Mouse (Mus musculus) right cerebral cortex, postnatal 25 days (tissue): ENCODE data around the gene Gm8180.
"Not testable (repeated sequence)": the region's sequence is repeated elsewhere in the genome, so short reads cannot be mapped to it uniquely, and the experiment has no call there.

Experiments
- DNase-seq: peaks from one replicate; pipeline ENCODE4 v3.0.0; 2022

The Gm8180 gene

DNA sequence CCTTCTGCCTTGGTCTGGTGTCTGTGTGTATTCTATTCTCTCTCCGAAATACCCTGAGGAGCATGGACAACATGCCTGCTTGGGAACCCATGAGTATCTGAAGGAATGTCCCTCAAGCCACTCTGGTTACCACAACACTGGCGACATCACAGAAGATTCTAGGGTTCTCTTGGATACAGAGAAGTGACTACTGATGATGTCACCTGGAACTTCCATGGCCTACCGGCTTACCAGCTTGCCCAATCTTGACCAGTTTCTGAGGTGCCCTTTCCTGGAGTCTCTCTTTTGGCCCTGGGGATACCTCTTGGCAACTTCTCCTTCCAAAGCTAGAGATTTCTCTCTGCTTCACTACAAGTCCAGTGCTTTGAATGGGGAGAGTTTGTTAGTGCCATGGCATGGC lies at the start of gene Gm8180:
TSS of gene Gm8180 (minus strand) at position 101 of the 400 bp plus-strand sequence.
- not testable (repeated sequence) for DNase-seq

GRCm38 (mm10) chr14:43830385-43830784 lies 45.8 kb upstream of the Gm8180 start:
- DNase-seq, result not testable (repeated sequence)

GRCm38 (mm10) chr14:43824176-43824575 lies 39.6 kb upstream of the Gm8180 start:
- DNase-seq, result not testable (repeated sequence)

GRCm38 (mm10) chr14:43821869-43822268 lies 37.3 kb upstream of the Gm8180 start:
- DNase-seq, result not testable (repeated sequence)

GRCm38 (mm10) chr14:43812458-43812857 lies 27.9 kb upstream of the Gm8180 start:
- DNase-seq, result peak; percentile 20

GRCm38 (mm10) chr14:43808142-43808541 lies 23.6 kb upstream of the Gm8180 start:
- not testable (repeated sequence) for DNase-seq

GRCm38 (mm10) chr14:43804435-43804834 lies 19.9 kb upstream of the Gm8180 start:
- not testable (repeated sequence) for DNase-seq

- DNase-seq, result peak; percentile 5
These were observed 12.4 kb upstream of the Gm8180 start for GRCm38 (mm10) chr14:43796905-43797470.

DNA sequence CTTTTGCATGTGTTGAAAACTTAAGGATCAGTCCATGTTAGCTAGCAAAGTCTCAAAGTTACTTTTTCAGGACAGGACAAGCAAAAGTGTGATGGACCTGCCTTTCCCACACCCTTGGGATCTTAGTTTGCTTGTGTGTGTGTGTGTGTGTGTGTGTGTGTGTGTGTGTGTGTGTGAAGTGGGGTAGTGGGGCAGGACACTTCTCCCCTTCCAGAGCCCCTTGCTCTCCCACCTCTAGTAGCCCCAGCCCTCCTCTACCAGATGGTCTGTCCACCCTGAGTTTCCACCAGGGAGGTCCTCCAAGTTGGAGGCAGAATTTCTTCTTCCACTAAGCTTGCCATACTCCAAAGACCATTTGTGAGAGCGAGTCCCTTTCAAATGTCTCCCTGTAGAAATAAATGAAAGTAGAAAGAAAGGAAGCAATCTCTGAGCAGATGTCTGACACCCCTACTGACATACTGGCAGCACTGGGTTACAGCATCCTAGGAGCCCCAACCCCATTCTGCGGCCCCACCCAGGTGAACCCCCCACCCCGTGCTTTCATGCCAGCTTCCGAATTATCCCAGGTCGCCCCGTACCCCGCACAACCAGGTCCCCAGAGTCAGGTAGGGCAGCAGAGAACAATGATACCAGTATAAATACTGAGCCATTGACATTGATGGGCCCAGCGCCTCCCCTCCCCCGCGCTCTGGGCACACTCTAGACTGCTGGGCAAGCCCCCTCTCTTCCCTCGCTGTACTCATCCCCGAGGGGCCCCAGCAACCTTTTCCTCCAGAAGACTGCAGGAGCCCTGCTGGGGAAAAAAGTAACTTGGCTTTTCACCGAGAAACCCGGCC lies 11.7 kb upstream of the Gm8180 start:
- no peak for DNase-seq

DNA sequence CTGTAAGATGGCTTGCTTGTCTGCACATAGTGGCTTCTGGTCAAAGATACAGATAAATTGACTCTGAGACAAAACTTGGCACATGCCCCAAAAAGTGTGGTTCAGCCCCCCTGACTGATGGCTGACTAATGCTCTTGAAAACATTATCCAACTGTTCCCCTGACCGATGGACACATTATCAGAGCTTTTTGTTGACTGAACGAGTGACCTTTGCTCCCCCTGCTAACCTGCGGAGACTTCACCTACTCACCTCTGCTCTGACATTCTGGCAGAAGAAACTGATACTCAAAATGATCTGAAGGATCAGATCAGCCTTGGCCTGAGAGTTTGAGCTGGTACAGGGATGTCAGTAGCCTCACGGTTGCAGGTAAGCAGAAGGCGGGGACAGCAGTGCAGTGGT lies 9.3 kb upstream of the Gm8180 start:
- DNase-seq, result not testable (repeated sequence)

DNA sequence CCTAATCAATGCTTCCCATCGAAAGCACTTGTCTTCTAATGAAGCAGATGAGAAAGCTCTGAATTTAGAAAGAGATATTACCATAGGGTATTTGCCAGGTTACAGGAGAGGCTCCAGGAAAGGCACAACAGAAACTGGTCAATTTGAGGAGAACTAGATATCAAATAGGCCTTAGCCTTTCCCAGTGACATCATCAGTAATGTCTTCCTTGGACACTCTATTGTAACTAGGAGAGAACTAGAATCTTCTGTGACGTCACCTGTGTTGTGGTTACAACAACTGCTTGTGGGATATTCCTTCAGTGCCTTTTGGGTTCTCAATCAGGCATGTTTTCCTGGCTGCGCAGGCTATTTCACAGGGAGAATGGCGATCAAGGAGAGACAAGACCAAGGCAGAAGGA lies 37.0 kb downstream of the Gm8180 start, which contains the start of gene Gm6526:
TSS of gene Gm6526 (plus strand) at position 301 of the 400 bp plus-strand sequence.
- DNase-seq, result not testable (repeated sequence)
